Mouse (Mus musculus) heart, adult 11 months (tissue): ENCODE measurements around the gene Bnipl.
A peak's percentile ranks its signal among the peaks of the same experiment; 100 is the strongest.

Experiments used
- DNase-seq: peaks from one replicate; pipeline ENCODE4 v3.0.0; 2022

Gene Bnipl

DNA sequence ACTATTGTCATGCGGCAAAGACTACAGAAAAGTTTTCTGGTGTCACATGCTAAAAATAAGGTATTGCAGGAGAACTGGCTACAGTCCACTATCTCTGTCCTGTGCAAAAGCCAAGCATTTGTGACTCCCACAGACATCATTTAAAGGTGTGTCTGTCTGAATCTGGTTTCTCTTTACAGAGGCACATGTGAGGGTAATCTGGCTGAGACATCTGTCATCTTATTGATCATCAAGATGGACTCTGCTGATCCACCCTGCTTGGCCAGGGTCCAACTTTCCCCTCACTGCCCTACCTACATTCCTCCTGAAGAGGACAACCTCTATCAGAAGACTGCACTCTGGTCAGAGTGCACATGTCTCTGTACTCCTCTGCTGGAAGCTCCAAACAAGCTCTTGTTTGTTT is 26.2 kb upstream of the Bnipl start:
- no peak for DNase-seq

DNA sequence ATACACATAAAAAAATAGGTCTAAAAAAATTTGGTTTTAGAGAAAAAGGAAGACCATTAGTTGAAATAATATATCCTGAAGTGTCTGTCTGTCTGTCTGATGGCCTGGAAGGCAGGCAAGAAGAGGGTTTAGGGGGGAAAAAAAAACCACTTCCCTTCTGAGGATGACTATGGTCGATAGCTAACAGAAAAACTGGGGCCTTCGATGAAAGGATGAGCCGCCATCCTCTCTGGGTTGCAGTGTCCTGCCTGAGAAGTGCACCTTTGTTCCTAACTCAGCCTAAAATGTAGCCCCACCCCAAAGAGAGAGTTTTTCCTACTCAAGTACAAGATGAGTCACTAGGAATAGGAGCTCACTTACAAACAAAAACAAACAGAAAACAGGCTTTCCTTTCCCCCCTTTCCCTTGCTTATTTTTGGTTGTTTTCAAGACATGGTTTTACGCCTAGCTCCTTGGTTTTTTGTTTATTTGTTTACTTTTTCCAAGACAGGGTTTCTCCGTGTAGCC is 25.5 kb upstream of the Bnipl start:
- no peak for DNase-seq

DNA sequence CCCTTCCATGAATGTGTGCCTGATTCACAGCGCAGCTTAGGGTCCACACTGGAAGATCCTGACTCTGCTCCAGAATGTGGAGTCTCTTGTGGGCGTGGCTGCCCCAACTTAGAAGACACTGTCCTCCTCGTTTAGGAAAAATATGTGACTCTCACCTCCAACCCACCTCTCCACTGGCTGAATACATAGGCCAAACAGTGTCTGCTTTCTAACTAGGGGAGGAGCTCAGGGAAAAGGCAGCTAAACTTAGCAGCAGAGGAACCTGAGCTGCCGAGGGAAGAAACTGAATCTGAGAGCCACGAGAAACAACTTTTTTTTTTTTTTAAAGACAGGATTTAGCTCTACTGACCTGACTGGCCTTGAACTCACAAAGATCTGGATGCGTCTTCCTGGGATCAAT is 24.2 kb upstream of the Bnipl start:
- no peak for DNase-seq

- DNase-seq: no peak
Observed at GRCm38 (mm10) chr3:95274453-95274852, 23.5 kb upstream of the Bnipl start.

DNA sequence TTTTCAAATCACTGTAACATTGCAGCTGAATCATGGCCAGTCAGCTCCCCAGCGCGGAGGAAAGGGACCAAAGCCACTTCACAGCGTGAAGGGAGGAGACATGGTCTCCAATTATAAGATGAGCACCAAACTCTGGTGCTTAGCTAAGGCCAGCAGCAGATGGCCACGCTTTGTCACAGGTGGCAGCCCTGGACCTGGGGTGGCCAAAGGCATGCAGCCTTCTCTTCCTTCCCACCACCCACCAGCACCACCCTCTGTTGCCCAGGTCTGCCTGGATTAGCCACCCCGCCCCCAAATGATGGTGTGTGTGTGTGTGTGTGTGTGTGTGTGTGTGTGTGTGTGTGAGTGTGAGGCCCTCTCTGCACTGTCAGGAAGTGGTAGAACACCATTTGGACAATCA is 22.5 kb upstream of the Bnipl start:
- no peak for DNase-seq

- DNase-seq: no peak
Observed at GRCm38 (mm10) chr3:95270766-95271364, 19.9 kb upstream of the Bnipl start.

DNA sequence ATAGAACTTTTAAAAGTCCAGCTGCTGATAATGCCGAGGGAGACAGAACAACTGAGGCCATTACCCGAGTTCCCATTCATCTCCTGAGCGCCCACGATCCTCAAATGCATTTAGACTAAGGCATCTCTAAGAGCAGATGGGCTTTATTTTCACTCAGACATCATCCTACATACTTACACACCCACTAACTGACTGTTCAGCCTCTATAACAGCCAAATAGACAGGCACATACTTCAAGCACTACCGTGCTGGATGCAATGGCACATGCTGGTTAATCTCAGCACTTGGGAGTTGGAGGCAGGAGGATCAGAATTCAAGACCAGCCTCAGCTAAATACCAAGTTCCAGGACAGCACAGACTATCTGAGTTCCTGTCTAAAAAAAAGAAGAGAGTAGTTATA is 18.8 kb upstream of the Bnipl start:
- no peak for DNase-seq

DNA sequence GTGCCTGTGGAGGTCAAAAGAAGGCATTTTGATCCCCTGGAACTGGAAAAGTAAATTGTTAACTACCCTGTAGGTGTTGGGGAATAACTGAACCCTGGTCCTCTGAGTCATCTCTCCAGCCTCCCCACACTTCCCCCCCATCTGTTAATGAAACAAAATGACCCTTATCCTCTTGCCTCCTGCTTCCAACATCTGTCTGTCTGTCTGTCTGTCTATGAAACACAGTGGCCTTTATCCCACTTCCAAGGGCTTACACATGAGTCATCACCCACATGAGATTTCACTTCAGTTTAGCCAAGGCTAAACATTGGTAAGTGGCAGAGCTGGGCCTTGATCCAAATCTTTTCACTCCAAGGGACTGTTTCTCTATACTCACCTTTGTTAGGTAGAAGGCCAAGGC is 16.9 kb upstream of the Bnipl start:
- DNase-seq: no peak

GRCm38 (mm10) chr3:95266052-95266451 is 15.1 kb upstream of the Bnipl start:
- DNase-seq: no peak

GRCm38 (mm10) chr3:95264724-95265123 is 13.7 kb upstream of the Bnipl start:
- no peak for DNase-seq

GRCm38 (mm10) chr3:95263089-95263739 is 12.2 kb upstream of the Bnipl start:
- peak; percentile 97 for DNase-seq

- DNase-seq: no peak
Observed at GRCm38 (mm10) chr3:95261975-95262374, 11.0 kb upstream of the Bnipl start.

- no peak for DNase-seq
Observed at GRCm38 (mm10) chr3:95256931-95257330, 5.9 kb upstream of the Bnipl start.

GRCm38 (mm10) chr3:95250361-95250760 is 632 bp downstream of the Bnipl start:
- DNase-seq: peak; percentile 82

DNA sequence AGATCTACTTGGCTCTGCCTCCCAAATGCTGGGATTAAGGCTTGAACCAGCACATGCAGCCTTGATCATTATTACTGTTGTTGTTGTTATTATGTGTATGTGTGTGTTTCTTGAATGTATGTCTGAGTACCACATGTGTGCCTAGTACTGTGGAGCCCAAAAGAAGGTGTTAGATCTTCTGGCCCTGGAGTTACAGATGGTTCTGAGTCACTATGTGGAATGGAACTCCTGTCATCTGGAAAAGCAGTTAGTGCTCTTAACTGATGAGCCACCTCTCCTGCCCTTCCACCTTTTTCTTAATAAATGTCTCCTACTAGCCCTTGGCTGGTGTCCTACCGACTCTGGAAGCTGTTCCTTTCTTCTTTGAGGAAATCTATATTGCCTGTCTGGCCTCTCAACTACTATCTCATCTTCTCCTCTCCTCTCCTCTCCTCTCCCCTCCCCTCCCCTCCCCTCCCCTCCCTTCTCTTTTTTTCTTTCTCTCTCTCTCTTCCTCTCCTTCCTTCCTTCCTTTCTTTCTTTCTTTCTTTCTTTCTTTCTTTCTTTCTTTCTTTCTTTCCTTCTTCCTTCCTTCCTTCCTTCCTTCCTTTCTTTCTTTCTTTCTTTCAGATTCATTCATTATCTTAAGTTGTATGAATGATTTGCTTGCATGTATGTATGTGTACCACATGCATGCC is 3.2 kb downstream of the Bnipl start:
- peak; percentile 82 for DNase-seq

- peak; percentile 91 for DNase-seq
Observed at GRCm38 (mm10) chr3:95246465-95247231, 4.3 kb downstream of the Bnipl start.

- no peak for DNase-seq
Observed at GRCm38 (mm10) chr3:95243086-95243485, 7.9 kb downstream of the Bnipl start.

GRCm38 (mm10) chr3:95241498-95241897 is 9.5 kb downstream of the Bnipl start, which contains the start of gene Gm128:
TSS of gene Gm128 (minus strand) at chr3:95241598.
- DNase-seq: peak; percentile 87

- DNase-seq: peak; percentile 83
Observed at GRCm38 (mm10) chr3:95240900-95241299, 10.1 kb downstream of the Bnipl start.

DNA sequence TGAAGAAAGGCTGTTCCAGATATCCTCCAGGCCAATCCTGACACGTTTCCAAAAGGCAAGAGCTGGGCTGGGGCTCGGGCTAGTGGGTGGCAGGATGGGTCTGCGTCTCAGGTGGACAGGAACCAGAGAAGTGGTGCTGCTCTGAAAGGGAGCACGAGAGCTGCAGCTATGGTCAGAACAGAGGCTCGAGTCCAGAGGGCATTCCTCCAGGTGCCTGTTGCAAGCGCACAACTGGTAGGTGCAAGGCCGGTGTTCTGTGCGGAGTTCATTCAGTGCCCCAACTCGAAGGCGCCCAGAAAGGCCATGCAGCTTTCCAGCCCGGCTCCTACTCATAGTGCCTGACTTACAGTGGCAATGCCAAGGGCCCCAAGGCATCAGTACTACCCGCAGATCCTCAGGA is 11.0 kb downstream of the Bnipl start:
- DNase-seq: no peak

GRCm38 (mm10) chr3:95239022-95239421 is 12.0 kb downstream of the Bnipl start:
- peak; percentile 87 for DNase-seq

GRCm38 (mm10) chr3:95237541-95238099 is 13.4 kb downstream of the Bnipl start:
- peak; percentile 88 for DNase-seq
